Mouse (Mus musculus) E14TG2a.4 (cell line): ENCODE measurements around the gene Trpc5.

Source experiments
- H3K27me3 ChIP-seq: 2 replicates; pipeline ENCODE4 v1.6.1; 2014; ENCODE audit warnings: low read length, control low read depth; ENCODE audit not compliant: insufficient read depth
- H3K36me3 ChIP-seq: 2 replicates; pipeline ENCODE4 v1.6.1; 2014; ENCODE audit warnings: low read length, control low read depth; ENCODE audit not compliant: insufficient read depth
- H3K4me1 ChIP-seq: replicated peaks from 2 replicates; pipeline ENCODE4 v1.6.1; 2014; ENCODE audit warnings: low read depth, low read length, control low read depth
- H3K4me3 ChIP-seq: replicated peaks from 2 replicates; pipeline ENCODE4 v1.5.1; 2014; ENCODE audit warnings: mild to moderate bottlenecking, low read length
- H3K9me3 ChIP-seq: 2 replicates; pipeline ENCODE4 v1.6.1; 2014; ENCODE audit warnings: low read length, control low read depth
- CTCF ChIP-seq: conservative IDR thresholded peaks from 2 replicates; pipeline ENCODE4 v1.5.1; 2014; ENCODE audit warnings: low read length
- NANOG ChIP-seq: IDR thresholded peaks from 2 replicates; pipeline ENCODE4 v1.6.1; 2014; ENCODE audit warnings: borderline replicate concordance, low read length, mixed read lengths
- POU5F1 ChIP-seq: IDR thresholded peaks from 2 replicates; pipeline ENCODE4 v1.6.1; 2014; ENCODE audit warnings: low read length, borderline replicate concordance

Gene Trpc5

GRCm38 (mm10) chrX:144612753-144613152 lies 75.2 kb downstream of the Trpc5 start:
- TF ChIP-seq POU5F1 (no peak), NANOG (no peak), CTCF (no peak)
- no peaks in the 10 kb centered on the region for H3K4me1 ChIP-seq
- H3K9me3 ChIP-seq = no peaks in the 10 kb centered on the region
- no peaks in the 10 kb centered on the region for H3K27me3 ChIP-seq
- H3K4me3 ChIP-seq = no peak overlapping the region
- H3K36me3 ChIP-seq = no peaks in the 10 kb centered on the region

GRCm38 (mm10) chrX:144536431-144536830 lies 151.5 kb downstream of the Trpc5 start:
- no peaks in the 10 kb centered on the region for H3K27me3 ChIP-seq
- no peak for TF ChIP-seq POU5F1
- TF ChIP-seq NANOG = no peak
- TF ChIP-seq CTCF = no peak

GRCm38 (mm10) chrX:144526042-144526441 lies 161.9 kb downstream of the Trpc5 start:
- Histone ChIP-seq H3K4me3 (no peak overlapping the region), H3K9me3 (no peaks in the 10 kb centered on the region), H3K27me3 (no peaks in the 10 kb centered on the region), H3K36me3 (no peaks in the 10 kb centered on the region), H3K4me1 (no peaks in the 10 kb centered on the region)
- TF ChIP-seq NANOG (no peak), POU5F1 (no peak), CTCF (no peak)

More at GRCm38 (mm10) chrX:144536431-144536830, 151.5 kb downstream of the Trpc5 start:
- no peaks in the 10 kb centered on the region for H3K36me3 ChIP-seq
- no peaks in the 10 kb centered on the region for H3K9me3 ChIP-seq
- no peak overlapping the region for H3K4me3 ChIP-seq
- H3K4me1 ChIP-seq = no peaks in the 10 kb centered on the region

- Histone ChIP-seq H3K27me3 (no peaks in the 10 kb centered on the region), H3K36me3 (no peaks in the 10 kb centered on the region), H3K9me3 (no peaks in the 10 kb centered on the region), H3K4me3 (no peak overlapping the region), H3K4me1 (no peaks in the 10 kb centered on the region)
- TF ChIP-seq CTCF = no peak
- TF ChIP-seq NANOG = no peak
- TF ChIP-seq POU5F1 = no peak
Measured at GRCm38 (mm10) chrX:144523239-144523638, 164.7 kb downstream of the Trpc5 start.

GRCm38 (mm10) chrX:144491394-144491793 lies 196.6 kb downstream of the Trpc5 start:
- H3K27me3 ChIP-seq = no peaks in the 10 kb centered on the region
- H3K9me3 ChIP-seq = no peaks in the 10 kb centered on the region
- no peak for TF ChIP-seq POU5F1
- TF ChIP-seq NANOG = no peak
- TF ChIP-seq CTCF = no peak
- no peak overlapping the region for H3K4me3 ChIP-seq
- no peaks in the 10 kb centered on the region for H3K4me1 ChIP-seq
- no peaks in the 10 kb centered on the region for H3K36me3 ChIP-seq

DNA sequence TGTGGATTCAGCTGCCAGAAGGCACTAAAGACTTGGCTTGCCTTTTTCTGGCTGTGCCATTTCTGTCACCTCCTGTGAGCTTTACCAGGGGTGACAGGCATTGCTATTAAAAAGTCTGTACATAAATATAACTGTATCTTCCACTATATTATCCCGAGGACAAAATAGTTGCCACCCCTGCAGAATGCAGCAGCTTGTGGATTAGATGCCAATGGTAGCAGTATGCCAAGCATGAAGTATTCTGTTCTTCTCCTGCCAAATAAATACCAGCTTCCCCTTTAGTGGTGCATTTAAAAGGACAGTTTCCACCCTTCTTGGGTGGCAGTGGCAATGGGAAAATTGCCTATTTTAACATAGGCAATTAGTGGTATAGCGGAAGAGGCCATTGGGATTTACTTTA lies 223.6 kb downstream of the Trpc5 start:
- no peak for TF ChIP-seq NANOG
- H3K4me3 ChIP-seq = no peak overlapping the region
- H3K27me3 ChIP-seq = no peaks in the 10 kb centered on the region
- no peaks in the 10 kb centered on the region for H3K9me3 ChIP-seq
- H3K4me1 ChIP-seq = peaks cover 9% of the 10 kb centered on the region; the same call in 1 of the 2 replicates
- H3K36me3 ChIP-seq = no peaks in the 10 kb centered on the region

DNA sequence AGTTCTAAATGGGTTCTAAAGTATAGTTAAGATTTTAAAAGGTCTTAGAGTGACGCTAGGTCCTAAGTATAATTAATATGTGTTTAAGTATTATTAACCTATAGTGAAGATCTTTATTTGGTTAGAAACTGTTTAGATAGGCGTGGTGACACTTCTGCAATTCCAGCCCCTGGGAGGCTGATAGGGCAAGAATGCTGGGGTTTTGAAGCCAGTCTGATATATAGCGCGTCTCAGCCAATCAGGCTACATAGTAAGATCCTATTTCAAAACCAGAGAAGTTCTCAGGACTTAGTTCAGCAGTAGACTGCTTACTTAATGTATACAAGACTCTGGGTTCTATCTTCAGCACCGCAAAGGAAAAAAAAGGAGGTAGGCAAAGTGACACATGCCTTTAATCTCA lies 231.7 kb downstream of the Trpc5 start, which contains the start of gene Trpc5os:
Gene Trpc5os, plus strand, starts transcription at position 301 of the 400 bp plus-strand sequence.
- Histone ChIP-seq H3K36me3 (no peaks in the 10 kb centered on the region), H3K4me1 (peaks cover 8% of the 10 kb centered on the region; the same call in 1 of the 2 replicates), H3K27me3 (no peaks in the 10 kb centered on the region), H3K4me3 (no peak within 1 kb of the TSS), H3K9me3 (no peaks in the 10 kb centered on the region)
- no peak for TF ChIP-seq CTCF

DNA sequence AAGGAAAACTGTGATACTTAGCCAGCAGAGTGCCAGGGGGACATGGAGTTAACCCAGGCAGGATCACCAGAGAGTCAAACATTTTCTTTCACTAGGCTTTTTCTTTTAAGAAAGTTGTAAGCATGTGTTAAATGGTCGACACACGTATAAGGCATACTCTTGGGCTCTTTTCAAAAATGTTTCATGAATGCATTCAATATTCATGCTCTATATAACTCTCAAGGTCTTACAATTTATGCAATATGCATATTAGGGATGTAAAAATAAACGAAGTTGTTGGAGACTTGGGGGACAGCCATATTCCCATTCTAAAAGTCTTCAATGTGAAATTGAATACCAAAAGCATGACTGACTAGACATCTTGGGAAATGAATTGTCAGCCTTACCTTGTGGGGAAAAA lies 264.1 kb downstream of the Trpc5 start:
- no peaks in the 10 kb centered on the region for H3K27me3 ChIP-seq
- TF ChIP-seq NANOG = no peak
- no peak for TF ChIP-seq CTCF
- no peak for TF ChIP-seq POU5F1
- no peak overlapping the region for H3K4me3 ChIP-seq

DNA sequence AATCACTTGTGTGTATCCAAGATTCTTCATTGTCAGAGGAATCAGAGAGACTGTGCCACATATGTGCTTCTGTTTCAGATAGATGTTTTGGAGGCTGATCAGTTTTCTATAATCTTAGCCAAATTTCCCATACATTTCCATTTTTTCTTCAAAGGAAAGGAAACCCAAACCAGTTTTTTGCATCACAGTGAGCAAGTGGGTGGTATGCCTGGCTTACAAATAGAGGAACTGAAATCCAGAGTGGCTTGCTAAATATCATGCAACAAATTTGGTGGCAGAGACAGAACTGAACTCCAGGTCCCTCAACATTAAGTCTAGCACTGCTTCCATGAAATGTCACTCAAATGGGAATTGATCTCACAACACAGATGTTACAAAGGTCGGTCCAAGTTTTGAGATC lies 266.9 kb downstream of the Trpc5 start:
- TF ChIP-seq CTCF (no peak), NANOG (no peak), POU5F1 (no peak)
- Histone ChIP-seq H3K27me3 (no peaks in the 10 kb centered on the region), H3K36me3 (no peaks in the 10 kb centered on the region), H3K9me3 (no peaks in the 10 kb centered on the region), H3K4me1 (no peaks in the 10 kb centered on the region), H3K4me3 (no peak overlapping the region)

More for the DNA sequence above, 264.1 kb downstream of the Trpc5 start:
- no peaks in the 10 kb centered on the region for H3K9me3 ChIP-seq
- H3K36me3 ChIP-seq = no peaks in the 10 kb centered on the region
- H3K4me1 ChIP-seq = no peaks in the 10 kb centered on the region
